Mouse (Mus musculus) monocyte, adult 5-6 weeks (primary cell): ENCODE data around the gene D330045A20Rik. TPM values are rescaled to one million over a fixed set of nuclear protein-coding genes. Genes with fewer than 3 reads are reported as not detected.
"Not testable (repeated sequence)": the region's sequence is repeated elsewhere in the genome, so short reads cannot be mapped to it uniquely, and the experiment has no call there.

Source experiments
- ATAC-seq: fragments of 153-309, 156-312 bp; replicated peaks from 2 replicates; pipeline ENCODE4 v1.8.0; 2017; ENCODE audit warnings: mild to moderate bottlenecking; ENCODE audit not compliant: low TSS enrichment, insufficient number of reproducible peaks, severe bottlenecking, poor library complexity, low FRiP score
- total RNA-seq: library from RNA; stranded (forward); fragments of 200-1000, 200-491, 200-594 nt; gene quantifications from 3 replicates; pipeline ENCODE4 v1.2.3, GENCODE M21; 2017

Gene D330045A20Rik
- total RNA-seq = not detected in 3 replicates

DNA sequence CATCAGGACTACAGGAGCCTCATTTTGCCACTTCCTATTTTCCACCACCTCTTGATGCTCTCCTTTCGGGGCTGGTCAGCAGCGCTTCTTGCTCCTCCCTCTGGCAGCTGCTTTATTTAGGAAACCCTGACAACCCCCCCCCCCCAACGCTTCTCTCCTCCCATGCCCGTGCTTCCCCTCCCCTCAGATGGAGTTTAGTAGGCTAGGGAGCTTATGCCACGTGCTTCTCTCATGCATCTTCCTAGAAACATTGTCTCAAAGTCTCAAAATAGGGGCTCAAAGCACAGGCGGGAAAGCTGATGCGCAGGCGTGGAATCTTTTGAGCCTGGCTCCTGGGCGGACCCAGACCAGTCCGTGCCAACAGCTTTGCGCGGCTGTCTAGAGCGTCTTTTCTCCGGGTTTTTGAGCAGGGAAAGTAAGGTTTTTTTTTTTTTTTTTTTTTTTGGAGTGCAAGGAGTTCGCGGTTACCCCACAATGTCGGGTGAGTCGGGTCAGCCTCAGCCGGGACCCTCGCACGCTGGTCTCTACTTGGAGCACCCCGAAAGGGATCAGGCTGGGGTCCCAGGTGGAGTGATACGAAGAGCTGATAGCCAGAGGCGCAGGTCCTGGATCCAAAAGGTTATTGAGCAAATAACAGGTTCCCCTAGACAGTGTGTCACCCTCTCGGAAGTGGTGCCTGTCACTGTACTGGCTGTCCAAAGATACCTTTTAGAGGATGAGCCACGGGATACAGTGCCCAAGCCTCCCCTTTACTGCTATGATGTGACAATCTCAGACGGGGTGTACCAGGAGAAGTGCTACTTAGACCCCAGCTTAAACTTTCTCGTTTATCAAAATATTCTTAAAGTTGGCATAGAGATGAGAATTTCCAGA is at the start of gene D330045A20Rik:
Gene D330045A20Rik, plus strand, starts transcription at position 346 of the 873 bp plus-strand sequence.
- no peak for ATAC-seq

GRCm38 (mm10) chrX:139432550-139432949 is 47.6 kb upstream of the D330045A20Rik start:
- ATAC-seq = peak; percentile 31; the same call in 1 of the 2 replicates

- ATAC-seq = no peak
Observed at GRCm38 (mm10) chrX:139435202-139435601, 45.0 kb upstream of the D330045A20Rik start.

GRCm38 (mm10) chrX:139441057-139441456 is 39.1 kb upstream of the D330045A20Rik start:
- not testable (repeated sequence) for ATAC-seq

- no peak for ATAC-seq
Observed at GRCm38 (mm10) chrX:139456812-139457211, 23.4 kb upstream of the D330045A20Rik start.

- ATAC-seq = no peak
Observed at GRCm38 (mm10) chrX:139482083-139482482, 1.9 kb downstream of the D330045A20Rik start.

GRCm38 (mm10) chrX:139484974-139485373 is 4.8 kb downstream of the D330045A20Rik start:
- ATAC-seq = no peak

- ATAC-seq = no peak
Observed at GRCm38 (mm10) chrX:139516156-139516555, 36.0 kb downstream of the D330045A20Rik start.

GRCm38 (mm10) chrX:139519251-139519650 is 39.1 kb downstream of the D330045A20Rik start:
- no peak for ATAC-seq

DNA sequence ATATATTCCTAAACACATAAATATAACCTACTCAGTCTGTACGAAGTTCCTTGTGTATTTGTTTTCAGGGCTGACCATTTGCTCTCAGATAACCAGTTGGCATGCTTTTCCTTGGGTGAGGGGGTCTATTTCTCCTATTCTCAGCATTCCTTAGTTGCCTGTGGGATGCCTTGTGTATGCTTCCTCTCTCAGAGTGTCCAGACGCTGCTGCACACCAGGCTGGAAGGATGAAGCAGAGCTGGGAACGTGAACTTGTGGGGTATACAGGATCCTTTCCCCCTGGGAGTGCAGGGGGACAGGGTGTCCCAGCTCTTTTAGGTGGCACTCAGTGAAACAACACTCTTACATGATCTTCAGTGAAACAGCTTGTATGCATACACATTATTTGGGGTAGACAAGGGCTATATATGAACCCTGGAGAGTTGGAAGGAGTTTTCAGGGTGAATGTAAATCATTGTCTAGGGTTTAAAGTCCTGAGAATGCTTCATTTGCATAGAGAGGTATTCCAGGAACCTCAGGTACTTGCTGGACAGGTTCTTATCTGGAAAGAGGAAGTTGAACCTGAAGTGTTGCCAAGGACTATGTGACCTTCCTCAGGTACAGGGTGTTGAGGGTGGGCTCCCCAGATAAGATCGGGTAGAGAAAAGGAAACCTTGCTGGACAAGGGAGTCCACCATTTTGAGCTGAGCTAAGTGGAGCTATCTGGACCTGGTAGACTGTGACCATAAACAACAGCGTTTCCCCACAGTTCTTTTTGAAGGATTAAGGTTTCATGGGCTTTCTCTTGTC is 44.3 kb downstream of the D330045A20Rik start:
- no peak for ATAC-seq

DNA sequence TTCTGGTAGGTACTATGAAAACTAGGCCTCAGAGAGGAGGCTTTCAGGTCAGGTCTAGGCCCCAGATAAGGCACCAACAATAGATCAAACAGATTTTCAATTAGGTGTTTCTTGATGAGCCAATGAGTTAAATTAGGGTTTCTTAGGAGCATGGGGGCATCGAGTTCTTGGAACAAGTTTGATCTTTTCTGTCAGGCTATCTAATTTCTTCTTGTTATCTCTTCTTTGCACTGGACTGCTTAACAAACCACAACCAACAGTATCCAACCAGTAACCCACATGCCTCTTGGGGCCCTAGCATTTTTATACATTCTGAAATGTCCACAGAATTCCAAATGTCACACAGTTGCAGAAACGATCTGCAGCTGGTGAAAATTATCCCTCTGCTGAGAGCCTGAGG is 45.6 kb downstream of the D330045A20Rik start:
- no peak for ATAC-seq

DNA sequence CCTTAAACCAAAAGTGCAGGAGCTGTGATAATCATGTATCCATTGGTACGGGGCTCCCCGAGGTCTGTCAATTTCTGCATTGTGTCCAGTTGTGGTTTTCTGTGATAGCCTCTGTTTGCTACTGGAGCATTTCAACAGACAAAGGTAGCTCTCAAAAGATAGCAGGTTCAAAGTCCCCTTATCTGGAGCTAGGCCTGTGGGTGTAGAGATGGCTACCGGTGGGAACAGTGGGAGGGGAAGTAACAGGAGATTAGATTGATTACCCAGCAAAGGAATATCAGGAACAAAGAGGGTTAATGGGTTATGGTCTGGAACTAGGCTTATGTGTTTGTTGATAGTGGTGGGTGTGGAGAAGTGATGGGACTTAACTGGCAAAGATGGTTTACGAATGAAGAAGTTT is 46.8 kb downstream of the D330045A20Rik start:
- no peak for ATAC-seq

GRCm38 (mm10) chrX:139529678-139530077 is 49.5 kb downstream of the D330045A20Rik start:
- ATAC-seq = no peak

DNA sequence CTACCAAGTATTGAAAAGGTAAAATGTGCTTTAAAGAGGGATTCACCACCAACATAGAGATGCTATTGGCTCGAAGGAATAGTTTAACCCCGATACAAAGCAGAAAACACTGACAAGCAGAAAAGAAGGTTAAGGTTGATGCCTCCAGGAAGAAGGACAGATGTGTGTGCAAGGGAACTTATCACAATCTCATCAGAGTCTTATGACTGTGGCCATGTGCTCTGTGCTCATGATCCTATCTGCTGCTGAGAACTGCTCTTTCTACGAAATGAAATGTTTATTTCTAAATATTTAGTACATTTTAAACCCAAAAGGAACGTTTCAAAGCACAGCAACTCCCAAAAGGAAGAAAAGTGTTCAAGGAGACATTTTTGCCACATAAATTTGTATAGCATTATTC is 52.1 kb downstream of the D330045A20Rik start:
- no peak for ATAC-seq

DNA sequence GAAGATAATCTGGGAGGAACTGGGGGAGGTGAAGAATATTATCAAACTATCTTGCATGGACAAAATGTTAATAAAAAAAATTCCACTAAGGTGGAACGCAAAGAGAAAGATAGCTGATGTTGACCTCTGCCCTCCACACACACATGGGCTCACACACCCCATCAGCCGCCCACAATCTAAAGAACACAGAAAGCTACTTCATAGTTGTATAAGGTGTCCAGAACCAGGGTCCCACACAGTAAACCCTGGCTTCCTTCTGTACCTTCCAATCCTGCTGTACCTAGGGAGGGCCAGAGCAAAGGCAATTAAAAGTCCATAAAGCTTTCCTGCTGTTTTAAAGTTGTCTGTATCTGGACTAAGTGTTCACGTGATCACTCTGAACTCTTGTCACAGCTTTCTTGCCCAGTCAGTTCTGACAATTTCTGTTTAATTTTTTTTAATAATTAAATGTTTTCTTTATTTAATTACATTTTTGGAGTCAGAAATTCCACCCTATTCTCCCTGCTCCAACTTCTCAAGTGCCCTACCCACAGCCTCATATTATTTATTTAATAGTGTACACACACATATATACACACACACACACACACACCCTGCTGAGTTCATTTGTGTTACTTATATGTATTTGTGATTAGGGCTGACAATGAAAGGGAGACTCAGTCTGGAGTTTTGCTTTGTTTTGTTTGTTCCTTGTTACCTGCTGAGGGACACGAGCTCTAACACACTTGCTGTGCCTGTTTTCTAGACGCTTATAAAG is 57.7 kb downstream of the D330045A20Rik start:
- no peak for ATAC-seq

DNA sequence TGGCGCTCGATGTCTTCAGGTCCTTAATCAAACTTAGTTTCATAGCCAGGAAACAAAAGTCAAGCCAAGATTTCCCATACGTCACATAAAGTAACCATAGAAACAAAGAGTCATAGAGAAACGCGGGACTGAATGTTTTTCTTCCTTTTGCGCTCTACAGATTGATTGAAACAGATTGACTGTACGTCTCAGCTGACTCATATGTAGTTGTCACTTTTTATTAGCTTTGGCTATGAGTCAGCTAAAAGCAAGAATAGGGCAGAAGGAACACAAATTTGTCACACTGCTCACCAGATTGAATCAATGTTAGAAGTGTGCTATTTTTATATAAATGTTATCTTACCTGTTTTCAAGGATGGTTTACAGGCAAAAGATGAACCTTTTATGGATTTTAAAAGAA is 63.6 kb downstream of the D330045A20Rik start:
- ATAC-seq = no peak

DNA sequence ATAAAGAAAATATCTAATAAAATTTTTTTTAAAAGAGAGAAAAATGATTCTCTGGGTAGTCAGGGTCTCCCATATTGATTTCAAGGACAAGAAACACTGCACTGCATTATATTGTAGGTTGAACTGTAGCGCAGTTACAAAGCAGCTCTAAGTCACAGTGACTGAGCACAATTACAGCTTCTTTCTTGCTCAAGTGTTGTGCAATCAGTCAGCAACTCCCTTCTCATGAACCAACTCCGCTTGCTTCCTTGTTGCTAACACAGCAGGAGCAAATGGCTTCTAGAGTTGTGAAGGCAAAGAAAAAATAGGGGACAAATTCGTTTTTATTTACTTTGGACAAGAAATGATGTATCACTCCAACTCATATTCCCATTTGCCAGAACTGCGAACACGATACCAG is 70.3 kb downstream of the D330045A20Rik start:
- ATAC-seq = peak; percentile 76

DNA sequence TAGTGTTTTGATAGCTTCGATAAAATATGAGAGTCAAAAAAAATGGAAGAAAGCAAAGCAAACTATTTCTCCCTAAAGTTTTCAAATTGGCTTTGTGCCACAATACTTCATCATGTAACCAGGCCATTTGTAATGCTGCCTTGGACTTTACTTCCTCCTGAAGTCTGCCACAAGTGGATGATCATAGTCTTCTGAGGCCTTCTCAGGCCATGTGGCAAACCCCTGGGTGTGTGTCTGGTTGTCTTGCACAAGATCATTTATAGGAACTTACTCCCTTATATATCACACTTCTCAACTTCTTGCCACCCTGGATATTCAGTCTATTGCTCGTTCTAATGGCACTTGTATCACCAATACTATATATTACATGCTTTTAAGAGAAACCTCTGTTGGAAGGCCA is 71.9 kb downstream of the D330045A20Rik start:
- peak; percentile 82 for ATAC-seq
